Mouse (Mus musculus) G1E (cell line): Measurements from ENCODE around the gene Plppr3. TPM values are rescaled to one million over a fixed set of nuclear protein-coding genes. Genes with fewer than 3 reads are reported as not detected.

Experiments
- ATAC-seq: 2 replicates; pipeline ENCODE4 v1.8.0; 2016; ENCODE audit warnings: mild to moderate bottlenecking; ENCODE audit not compliant: insufficient number of reproducible peaks, poor library complexity, low FRiP score, severe bottlenecking; ENCODE audit errors: extremely low read depth
- DNase-seq: peaks from one replicate; pipeline ENCODE4 v3.0.0; 2012; ENCODE audit warnings: low spot score
- H3K27me3 ChIP-seq: 2 replicates; pipeline ENCODE4 v1.6.1; 2012; ENCODE audit warnings: mild to moderate bottlenecking, low read length, inconsistent platforms; ENCODE audit not compliant: insufficient read depth
- H3K36me3 ChIP-seq: replicated peaks from 2 replicates; pipeline ENCODE3; 2012; ENCODE audit warnings: mild to moderate bottlenecking, inconsistent platforms
- H3K4me1 ChIP-seq: 2 replicates; pipeline ENCODE4 v1.6.1; 2012; ENCODE audit warnings: low read depth, low read length, inconsistent platforms, mixed read lengths; ENCODE audit not compliant: insufficient read depth
- H3K4me3 ChIP-seq: 2 replicates; pipeline ENCODE4 v1.5.1; 2012; ENCODE audit warnings: low read depth, mild to moderate bottlenecking, inconsistent platforms, low read length, moderate library complexity, mixed read lengths
- H3K9me3 ChIP-seq: replicated peaks from 2 replicates; pipeline ENCODE4 v1.6.1; 2012; ENCODE audit warnings: inconsistent platforms
- CTCF ChIP-seq: IDR thresholded peaks from 2 replicates; pipeline ENCODE4 v1.5.1; 2012; ENCODE audit warnings: low read depth, low read length, inconsistent platforms, mixed read lengths
- GATA1 ChIP-seq: IDR thresholded peaks from 2 replicates; pipeline ENCODE4 v1.6.1; 2012; ENCODE audit warnings: borderline replicate concordance, low read length, inconsistent platforms, mixed read lengths
- GATA2 ChIP-seq: IDR thresholded peaks from 2 replicates; pipeline ENCODE4 v1.6.1; 2012; ENCODE audit warnings: low read depth, low read length, inconsistent platforms, borderline replicate concordance
- POLR2AphosphoS5 ChIP-seq: IDR thresholded peaks from 2 replicates; pipeline ENCODE4 v1.6.1; 2012; ENCODE audit warnings: low read depth, low read length, inconsistent platforms; ENCODE audit not compliant: insufficient replicate concordance
- TAL1 ChIP-seq: conservative IDR thresholded peaks from 2 replicates; pipeline ENCODE4 v1.6.1; 2012; ENCODE audit warnings: low read depth, low read length, inconsistent platforms, mixed read lengths
- polyA plus RNA-seq: library from polyadenylated mRNA; stranded (reverse); fragments of >175 nt; gene quantifications from 2 replicates; pipeline ENCODE4 v1.2.3, GENCODE M21; 2012
- total RNA-seq, 2 experiments: library from RNA; stranded (forward) in 1 of 2; stranded (reverse) in 1 of 2; fragments of 200-1000 nt in 1 of 2; fragments of >200 nt in 1 of 2; fragmentation: Nextera tagmentation in 1 of 2; gene quantifications; 2 replicates each; pipeline ENCODE4 v1.2.3; 2014 to 2017

Plppr3 gene
- total and polyA plus RNA-seq, 3 experiments: 0.20 to 0.82 TPM; not detected in 1

- H3K9me3 ChIP-seq: no peaks in the 10 kb centered on the region
- DNase-seq (peak; percentile 62), ATAC-seq (no peak)
- peaks cover 55% of the 10 kb centered on the region for H3K4me1 ChIP-seq
- TF ChIP-seq CTCF: peak; percentile 70
- TF ChIP-seq GATA2: no peak
- H3K27me3 ChIP-seq: peaks cover 57% of the 10 kb centered on the region
- H3K4me3 ChIP-seq: no peak overlapping the region
- no peaks in the 10 kb centered on the region for H3K36me3 ChIP-seq
Observed at GRCm38 (mm10) chr10:79883297-79884084, 9.1 kb upstream of the Plppr3 start.

- H3K36me3 ChIP-seq: no peaks in the 10 kb centered on the region
- no peak for ATAC-seq
- no peak for TF ChIP-seq POLR2AphosphoS5
- no peak for TF ChIP-seq GATA2
- TF ChIP-seq CTCF: no peak
- no peak for TF ChIP-seq TAL1
- TF ChIP-seq GATA1: no peak
- DNase-seq: no peak
- H3K4me3 ChIP-seq: no peak overlapping the region; the same call in 1 of the 2 replicates
- no peaks in the 10 kb centered on the region for H3K9me3 ChIP-seq
- peaks cover 68% of the 10 kb centered on the region for H3K4me1 ChIP-seq
- peaks cover 45% of the 10 kb centered on the region for H3K27me3 ChIP-seq
Observed at GRCm38 (mm10) chr10:79881981-79882380, 7.5 kb upstream of the Plppr3 start.

GRCm38 (mm10) chr10:79880721-79881120, 6.3 kb upstream of the Plppr3 start:
- Histone ChIP-seq H3K4me3 (no peak overlapping the region), H3K9me3 (no peaks in the 10 kb centered on the region), H3K36me3 (no peaks in the 10 kb centered on the region), H3K27me3 (peaks cover 36% of the 10 kb centered on the region), H3K4me1 (peaks cover 79% of the 10 kb centered on the region)
- TF ChIP-seq CTCF (no peak), GATA2 (no peak), GATA1 (no peak), POLR2AphosphoS5 (no peak), TAL1 (no peak)
- DNase-seq (no peak), ATAC-seq (no peak)

- Histone ChIP-seq H3K4me1 (peaks cover 83% of the 10 kb centered on the region), H3K36me3 (no peaks in the 10 kb centered on the region), H3K27me3 (peaks cover 43% of the 10 kb centered on the region), H3K4me3 (no peak overlapping the region), H3K9me3 (no peaks in the 10 kb centered on the region)
- TF ChIP-seq TAL1 (no peak), GATA1 (no peak), CTCF (no peak), POLR2AphosphoS5 (no peak), GATA2 (no peak)
- ATAC-seq (no peak), DNase-seq (no peak)
Observed at GRCm38 (mm10) chr10:79879527-79879926, 5.1 kb upstream of the Plppr3 start.

GRCm38 (mm10) chr10:79877757-79878156, 3.3 kb upstream of the Plppr3 start:
- no peak for ATAC-seq
- Histone ChIP-seq H3K4me1 (peaks cover 77% of the 10 kb centered on the region), H3K4me3 (no peak overlapping the region; the same call in 1 of the 2 replicates)

GRCm38 (mm10) chr10:79877174-79877573, 2.7 kb upstream of the Plppr3 start:
- DNase-seq (peak; percentile 91), ATAC-seq (peak; percentile 60)
- H3K4me1 ChIP-seq: peaks cover 74% of the 10 kb centered on the region
- H3K36me3 ChIP-seq: no peaks in the 10 kb centered on the region
- TF ChIP-seq TAL1: no peak
- TF ChIP-seq GATA1: no peak
- H3K9me3 ChIP-seq: no peaks in the 10 kb centered on the region
- peaks cover 52% of the 10 kb centered on the region for H3K27me3 ChIP-seq
- peak overlapping the region; percentile 52; the same call in 1 of the 2 replicates for H3K4me3 ChIP-seq

More at GRCm38 (mm10) chr10:79877757-79878156, 3.3 kb upstream of the Plppr3 start:
- Histone ChIP-seq H3K36me3 (no peaks in the 10 kb centered on the region), H3K27me3 (peaks cover 53% of the 10 kb centered on the region), H3K9me3 (no peaks in the 10 kb centered on the region)
- DNase-seq: no peak
- TF ChIP-seq GATA1 (no peak), GATA2 (no peak), POLR2AphosphoS5 (no peak), TAL1 (no peak), CTCF (no peak)
